Mouse (Mus musculus) adrenal gland, adult 18-20 months (tissue): ENCODE measurements at regions not wholly inside any gene's neighbourhood (a gene's known extent, or its start where the extent isn't known, plus 50 kb on each side); places are given as distances from the start of the nearest gene placed in this dataset.

Experiments used
- DNase-seq, 2 experiments: peaks; one replicate each; pipeline ENCODE4 v3.0.0; 2021 to 2022; ENCODE audit warnings: low spot score in 2 of 2

DNA sequence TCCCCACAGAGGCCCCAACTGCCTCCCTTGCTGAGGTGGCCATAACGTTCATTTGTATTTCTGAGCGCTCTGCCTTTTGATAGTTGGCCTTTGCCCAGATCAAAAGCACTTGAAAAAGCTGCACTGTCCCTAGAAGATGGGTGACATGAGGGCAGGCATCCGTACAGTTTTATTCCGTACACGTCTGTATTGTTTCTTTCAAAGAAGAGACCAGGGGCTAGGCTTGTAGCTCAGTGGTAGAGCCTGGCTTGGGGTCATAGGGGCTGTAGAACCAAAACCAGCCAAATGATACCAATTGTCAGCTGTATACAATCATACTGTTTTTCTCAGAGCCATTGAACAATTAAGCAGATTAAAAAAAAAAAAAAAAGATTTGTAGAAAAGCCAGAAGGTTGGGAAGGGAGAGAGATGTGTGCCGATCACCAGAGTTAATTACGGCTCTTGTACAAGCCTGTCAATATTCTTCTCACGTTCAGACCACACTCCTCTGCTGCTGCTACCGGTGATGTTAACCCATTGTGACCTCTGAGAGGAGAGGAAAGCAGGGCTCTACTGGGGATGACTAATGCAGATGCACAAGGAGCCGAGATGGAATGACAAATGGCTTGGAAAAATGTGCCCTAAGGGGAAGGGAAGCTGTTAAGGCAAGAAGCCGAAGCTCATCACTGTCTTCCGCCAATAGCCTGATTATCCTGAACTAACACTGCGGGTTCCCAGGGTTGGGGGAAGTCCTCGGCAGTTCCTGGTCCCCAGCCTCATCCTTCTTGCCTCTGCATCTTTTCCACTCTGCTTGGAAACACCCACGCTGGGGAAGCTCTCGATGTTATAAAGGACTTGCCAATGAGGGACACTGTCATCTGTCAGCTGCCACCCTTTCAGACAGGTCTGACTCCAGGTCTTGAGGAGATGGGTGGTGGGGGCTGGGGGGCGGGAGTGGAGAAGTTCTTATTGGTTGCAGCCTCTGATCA lies 77.8 kb upstream of the Map1b start:
- DNase-seq = no peak

DNA sequence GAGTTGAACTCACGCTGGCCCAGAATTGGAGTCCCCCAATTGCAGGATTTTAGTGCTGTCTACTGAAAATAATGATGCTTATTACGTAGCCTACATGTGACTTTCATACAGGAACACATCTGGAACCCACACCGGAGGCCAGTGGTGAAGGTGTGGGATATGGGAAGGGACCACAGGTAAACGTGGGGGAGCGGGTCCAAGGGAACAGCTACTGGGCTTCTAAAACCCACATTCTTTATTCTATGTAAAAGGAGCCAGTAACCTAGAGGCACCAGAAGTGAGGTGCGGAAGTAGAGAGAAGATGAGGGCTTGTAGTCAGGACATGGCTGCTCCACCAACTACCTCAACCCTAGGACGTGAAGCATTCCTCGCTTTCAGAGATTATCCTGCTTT lies 76.9 kb upstream of the Map1b start:
- no peak for DNase-seq

GRCm38 (mm10) chr13:99592596-99593242 lies 76.4 kb upstream of the Map1b start:
- DNase-seq = peak; percentile 29 to 42

DNA sequence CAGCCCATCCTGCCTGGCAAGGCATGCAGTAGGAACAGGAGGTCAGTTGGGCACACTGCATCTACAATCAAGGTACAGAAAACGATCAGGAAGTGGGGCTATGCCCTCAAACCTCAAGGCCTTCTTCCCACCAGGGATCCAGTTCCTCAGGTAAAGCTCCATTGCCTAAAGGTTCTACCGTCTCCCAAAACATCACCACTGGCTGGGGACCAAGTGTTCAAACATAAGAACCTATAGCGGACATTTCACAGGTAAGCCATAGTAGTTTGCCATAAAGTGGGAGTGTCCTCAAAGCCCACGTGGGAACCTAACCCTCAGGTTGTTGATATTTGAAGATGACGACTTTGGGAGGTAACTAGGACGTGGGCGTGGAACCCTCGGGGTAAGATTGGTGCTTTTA lies 72.3 kb upstream of the Map1b start:
- no peak for DNase-seq

- DNase-seq = no peak
Observed at GRCm38 (mm10) chr13:99583841-99584240, 67.5 kb upstream of the Map1b start.

- no peak for DNase-seq
Observed at GRCm38 (mm10) chr13:99580296-99580695, 64.0 kb upstream of the Map1b start.

DNA sequence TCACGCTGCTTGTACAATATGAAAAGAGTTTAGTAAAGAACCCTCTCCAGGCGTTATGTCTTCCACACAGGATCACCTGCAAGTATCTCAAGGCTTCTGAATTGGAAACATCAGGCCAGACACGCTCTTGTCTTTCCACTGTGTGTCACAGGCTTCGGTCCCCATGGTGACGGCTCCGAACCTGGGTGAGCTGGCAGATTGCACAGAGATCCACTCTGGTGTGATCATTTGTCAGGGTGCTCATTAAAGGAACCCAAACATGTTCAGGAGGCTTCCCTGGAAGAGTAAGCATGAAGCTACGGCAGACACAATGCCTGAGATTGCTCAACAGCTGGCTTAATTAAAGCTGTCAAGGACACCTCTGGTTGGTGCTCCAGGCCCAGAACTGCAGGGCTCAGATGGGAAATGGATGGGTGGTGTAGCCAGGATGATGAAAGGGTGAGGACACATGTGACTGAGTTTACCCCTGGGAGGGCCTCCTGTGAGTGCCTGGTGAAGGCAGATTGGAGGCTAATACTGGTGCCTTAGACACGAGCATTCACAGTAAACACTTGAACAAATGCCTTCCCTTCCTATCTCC lies 63.3 kb upstream of the Map1b start:
- DNase-seq = no peak

DNA sequence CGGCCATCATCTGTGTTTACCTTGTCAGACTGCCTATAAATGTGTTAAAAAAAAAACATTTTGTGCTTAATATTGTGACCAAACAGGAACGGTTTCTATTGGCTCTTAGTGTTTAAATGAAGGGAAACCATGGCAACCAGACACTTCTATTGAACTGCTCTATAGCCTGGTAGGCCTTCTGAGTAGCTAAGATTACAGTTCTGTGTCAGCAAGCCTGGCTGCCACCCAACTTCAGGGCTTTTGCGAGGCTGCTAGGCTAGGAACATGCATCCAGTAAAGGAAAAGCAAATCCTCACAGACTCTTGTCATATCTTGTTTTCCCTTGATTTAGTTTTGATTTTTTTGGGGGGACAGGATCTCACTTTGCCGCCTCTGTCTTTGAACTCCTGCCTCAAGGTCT lies 61.3 kb upstream of the Map1b start:
- DNase-seq = no peak

DNA sequence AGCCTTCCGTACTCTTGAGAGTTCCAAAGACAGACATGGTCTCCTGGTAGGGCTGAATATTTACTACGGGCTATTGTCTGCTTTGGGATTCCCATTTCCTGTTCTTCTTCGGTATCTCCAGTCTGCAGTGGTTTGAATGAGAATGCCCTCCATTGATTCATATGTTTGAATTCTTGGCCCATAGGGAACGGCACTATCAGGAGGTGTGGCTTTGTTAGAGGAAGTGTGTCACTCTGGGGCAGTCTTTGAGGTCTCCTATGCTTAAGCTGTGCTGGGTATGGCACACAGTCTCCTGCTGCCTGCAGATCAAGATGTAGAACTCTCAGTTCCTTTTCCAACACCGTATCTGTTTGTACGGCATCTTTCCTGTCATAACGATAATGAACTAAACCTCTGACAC lies 56.7 kb upstream of the Map1b start:
- no peak for DNase-seq

DNA sequence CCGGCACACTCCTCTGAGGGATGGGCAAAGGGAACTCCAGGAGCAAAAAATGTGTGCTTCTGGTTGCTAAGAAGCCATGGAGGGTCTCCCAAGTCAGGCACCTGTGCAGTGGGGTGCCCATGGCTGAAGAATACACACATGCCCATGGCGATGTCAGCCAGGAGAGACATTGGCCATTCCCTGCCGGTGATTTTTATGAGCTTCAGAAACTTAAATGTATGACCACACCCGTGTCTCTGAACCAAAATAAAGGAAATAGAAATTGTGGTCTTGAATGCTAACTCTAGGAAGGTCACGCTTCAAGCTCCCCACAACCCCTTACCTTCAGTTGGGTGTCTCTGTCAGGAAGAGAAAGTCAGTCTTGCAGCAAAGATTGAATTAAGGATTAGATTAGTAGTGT lies 56.0 kb upstream of the Map1b start:
- no peak for DNase-seq
